ENCODE assay signal across 18 mouse cellular contexts in genomic region chr16:88710757-88711156, GRCm38 (mm10). TPM values are rescaled to one million over a fixed set of nuclear protein-coding genes. Genes with fewer than 3 reads are reported as not detected.
DNase-seq lines count a peak whose midpoint lies in the region; ATAC-seq and TF ChIP-seq lines count a peak whose summit lies in the region.
"Had no signal": no experiment of that assay in that cellular context is flagged by ENCODE, and none has a peak within 500 bp of the region (broad histone marks: within the 10 kb centered on the region; RNA-seq: fewer than 3 reads in every experiment).

No protein-coding gene starts in this region.

- no peak overlapping the region for H3K4me3 ChIP-seq in kidney, postnatal 0 days (replicated peaks; ENCODE audit: low read depth, low read length)
- no peak overlapping the region for H3K4me3 ChIP-seq in liver, embryonic 16.5 days (ENCODE audit: low read depth, low read length)
- H3K4me3 ChIP-seq: embryonic facial prominence, embryonic 12.5 days; neural tube, embryonic 12.5 days had no signal

- TF ChIP-seq CTCF in kidney, postnatal 0 days (IDR thresholded peaks at IDR 0.05; ENCODE audit: low read depth), result peak; percentile 22; the same call in 1 of the 2 replicates

- no peak overlapping the region for H3K9ac ChIP-seq in kidney, postnatal 0 days (ENCODE audit: low read depth, low read length)
- no peak overlapping the region for H3K9ac ChIP-seq in liver, embryonic 16.5 days (ENCODE audit: low read depth, low read length)
- H3K9ac ChIP-seq: embryonic facial prominence, embryonic 12.5 days; neural tube, embryonic 12.5 days had no signal

- H3K27me3 ChIP-seq in kidney, postnatal 0 days (ENCODE audit: insufficient read depth, low read length), result no peaks in the 10 kb centered on the region
- no peaks in the 10 kb centered on the region for H3K27me3 ChIP-seq in liver, embryonic 16.5 days (ENCODE audit: control insufficient read depth, insufficient read depth, low read depth, low read length)
- H3K27me3 ChIP-seq: embryonic facial prominence, embryonic 12.5 days; neural tube, embryonic 12.5 days had no signal

- ATAC-seq in kidney, postnatal 0 days (replicated peaks; ENCODE audit: low FRiP score, low read depth), result peak; percentile 68; the same call in 1 of the 2 replicates
- ATAC-seq in liver, embryonic 16.5 days (ENCODE audit: low read depth), result peak; percentile 65
- ATAC-seq in inflammation-experienced regulatory T-cells, adult 6 months, result no peak
- ATAC-seq: midbrain, embryonic 16.5 days had no signal

- DNase-seq in kidney, postnatal 0 days (ENCODE audit: low spot score), result peak; percentile 6
- DNase-seq in kidney, adult 9 months, result no peak
- peak; percentile 66 for DNase-seq in 3T3-L1 (ENCODE audit: low read depth, low spot score)
- peak; percentile 55 for DNase-seq in Muller cell, postnatal 12 days (ENCODE audit: inconsistent ontology term)
- no peak for DNase-seq in thymus, postnatal 10 days (ENCODE audit: low spot score in 2 of 2)
- DNase-seq: cerebellum, postnatal 36 days; heart, postnatal 36 days; kidney, adult 8-10 months; retina, postnatal 1 day; spleen, adult 18-20 months; thymus, adult 18-20 months had no signal

- no peak overlapping the region for H3K4me2 ChIP-seq in kidney, postnatal 0 days (ENCODE audit: low read length)
- H3K4me2 ChIP-seq in liver, embryonic 16.5 days (ENCODE audit: low read depth, low read length), result no peak overlapping the region
- H3K4me2 ChIP-seq: embryonic facial prominence, embryonic 12.5 days; neural tube, embryonic 12.5 days had no signal

- H3K4me1 ChIP-seq in kidney, postnatal 0 days (replicated peaks; ENCODE audit: insufficient read depth, low read length), result no peaks in the 10 kb centered on the region
- H3K4me1 ChIP-seq in liver, embryonic 16.5 days (ENCODE audit: control insufficient read depth, low read depth, low read length), result no peaks in the 10 kb centered on the region
- H3K4me1 ChIP-seq: embryonic facial prominence, embryonic 12.5 days; neural tube, embryonic 12.5 days had no signal

- H3K9me3 ChIP-seq in kidney, postnatal 0 days (replicated peaks; ENCODE audit: low read length), result no peaks in the 10 kb centered on the region
- no peaks in the 10 kb centered on the region; the same call in 1 of the 2 replicates for H3K9me3 ChIP-seq in liver, embryonic 16.5 days (replicated peaks; ENCODE audit: control insufficient read depth, low read length)
- H3K9me3 ChIP-seq: embryonic facial prominence, embryonic 12.5 days; neural tube, embryonic 12.5 days had no signal

- WGBS in kidney, postnatal 0 days, result 63% methylated on average over 4 of the region's 4 CpGs
- WGBS in liver, embryonic 16.5 days (ENCODE audit: insufficient replicate concordance), result 39% methylated on average over 4 of the region's 4 CpGs

- H3K27ac ChIP-seq in kidney, postnatal 0 days, result no peak overlapping the region
- H3K27ac ChIP-seq in liver, embryonic 16.5 days (ENCODE audit: low read length), result no peak overlapping the region
- H3K27ac ChIP-seq: embryonic facial prominence, embryonic 12.5 days; neural tube, embryonic 12.5 days had no signal

- H3K36me3 ChIP-seq in kidney, postnatal 0 days (ENCODE audit: insufficient read depth, low read length), result no peaks in the 10 kb centered on the region
- no peaks in the 10 kb centered on the region for H3K36me3 ChIP-seq in liver, embryonic 16.5 days (ENCODE audit: control insufficient read depth, insufficient read depth)
- H3K36me3 ChIP-seq: embryonic facial prominence, embryonic 12.5 days; neural tube, embryonic 12.5 days had no signal

RNA-seq across cellular contexts. Expression of gene 2310061N02Rik, which starts 3.0 kb away (rescaled TPM):
- not detected in 2 replicates for polyA plus RNA-seq in kidney, postnatal 0 days (2015; fragmentation: Nextera tagmentation; extraction: Ambion mirVana)
- polyA plus RNA-seq in liver, embryonic 16.5 days (2015; fragmentation: Nextera tagmentation; extraction: Ambion mirVana), result not detected in 2 replicates
- not detected for polyA plus RNA-seq in inflammation-experienced regulatory T-cells, adult 6 months (2017; shearing (Covaris generic))
- polyA plus RNA-seq: embryonic facial prominence, embryonic 12.5 days; forebrain, embryonic 11.5 days; limb, embryonic 14.5 days; midbrain, embryonic 16.5 days; neural tube, embryonic 12.5 days had no signal

RNA-seq across cellular contexts. Expression of gene Krtap13-1, which starts 17.9 kb away (rescaled TPM):
- polyA plus RNA-seq in kidney, postnatal 0 days (2015; fragmentation: Nextera tagmentation; extraction: Ambion mirVana), result not detected in 2 replicates
- not detected in 2 replicates for polyA plus RNA-seq in liver, embryonic 16.5 days (2015; fragmentation: Nextera tagmentation; extraction: Ambion mirVana)
- not detected for polyA plus RNA-seq in inflammation-experienced regulatory T-cells, adult 6 months (2017; shearing (Covaris generic))
- polyA plus RNA-seq: embryonic facial prominence, embryonic 12.5 days; forebrain, embryonic 11.5 days; limb, embryonic 14.5 days; midbrain, embryonic 16.5 days; neural tube, embryonic 12.5 days had no signal

RNA-seq across cellular contexts. Expression of gene Krtap27-1, which starts 39.3 kb away (rescaled TPM):
- not detected in 2 replicates for polyA plus RNA-seq in kidney, postnatal 0 days (2015; fragmentation: Nextera tagmentation; extraction: Ambion mirVana)
- polyA plus RNA-seq in liver, embryonic 16.5 days (2015; fragmentation: Nextera tagmentation; extraction: Ambion mirVana), result not detected in 2 replicates
- not detected for polyA plus RNA-seq in inflammation-experienced regulatory T-cells, adult 6 months (2017; shearing (Covaris generic))
- polyA plus RNA-seq: embryonic facial prominence, embryonic 12.5 days; forebrain, embryonic 11.5 days; limb, embryonic 14.5 days; midbrain, embryonic 16.5 days; neural tube, embryonic 12.5 days had no signal

RNA-seq across cellular contexts. Expression of gene Krtap13, which starts 40.7 kb away (rescaled TPM):
- polyA plus RNA-seq in kidney, postnatal 0 days (2015; fragmentation: Nextera tagmentation; extraction: Ambion mirVana), result not detected in 2 replicates
- polyA plus RNA-seq in liver, embryonic 16.5 days (2015; fragmentation: Nextera tagmentation; extraction: Ambion mirVana), result not detected in 2 replicates
- not detected for polyA plus RNA-seq in inflammation-experienced regulatory T-cells, adult 6 months (2017; shearing (Covaris generic))
- polyA plus RNA-seq: embryonic facial prominence, embryonic 12.5 days; forebrain, embryonic 11.5 days; limb, embryonic 14.5 days; neural tube, embryonic 12.5 days had no signal

RNA-seq across cellular contexts. Expression of gene 2310034C09Rik, which starts 47.9 kb away (rescaled TPM):
- polyA plus RNA-seq in kidney, postnatal 0 days (2015; fragmentation: Nextera tagmentation; extraction: Ambion mirVana), result not detected in 2 replicates
- polyA plus RNA-seq in liver, embryonic 16.5 days (2015; fragmentation: Nextera tagmentation; extraction: Ambion mirVana), result 0.09 TPM in 1 of 2 replicates, not detected in the other
- polyA plus RNA-seq in inflammation-experienced regulatory T-cells, adult 6 months (2017; shearing (Covaris generic)), result not detected
- polyA plus RNA-seq: embryonic facial prominence, embryonic 12.5 days; forebrain, embryonic 11.5 days; limb, embryonic 14.5 days; midbrain, embryonic 16.5 days; neural tube, embryonic 12.5 days had no signal

Comparison
In these comparisons a context has a peak if more than half of its experiments do, and no peak if none do; other contexts are left out.
1. DNase-seq: peak in kidney, postnatal 0 days (single experiment), 3T3-L1 (single experiment) and Muller cell, postnatal 12 days (single experiment); none in kidney, adult 9 months (single experiment) and thymus, postnatal 10 days (0 of 2).